Mouse (Mus musculus) cerebellum, postnatal 36 days (tissue): ENCODE measurements at regions not wholly inside any gene's neighbourhood (a gene's known extent, or its start where the extent isn't known, plus 50 kb on each side); places are given as distances from the start of the nearest gene placed in this dataset.
A peak's percentile ranks its signal among the peaks of the same experiment; 100 is the strongest.

Source experiments
- DNase-seq, 2 experiments: peaks; one replicate each; pipeline ENCODE4 v3.0.0; 2021 to 2022; ENCODE audit warnings: mixed read lengths in 2 of 2

DNA sequence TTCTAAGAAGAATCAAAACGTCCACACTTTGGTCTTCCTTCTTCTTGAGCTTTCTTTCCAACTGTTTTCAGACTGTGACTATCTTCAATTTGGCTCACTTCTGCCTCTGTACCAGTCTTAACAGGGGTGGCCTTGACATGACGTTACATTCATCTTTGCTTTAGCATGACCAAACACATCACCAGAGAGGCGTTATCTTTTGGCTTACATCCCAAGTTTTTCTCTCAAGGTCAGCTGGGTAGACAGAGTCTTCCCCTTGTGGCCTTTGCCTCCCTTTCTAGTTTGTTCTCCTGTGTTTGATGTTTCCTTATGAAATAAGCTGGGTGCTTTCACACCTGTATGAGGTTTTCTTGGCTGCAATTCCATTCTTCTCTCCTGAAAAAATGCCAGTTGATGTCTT lies 180.7 kb upstream of the Sash1 start:
- no peak for DNase-seq

DNA sequence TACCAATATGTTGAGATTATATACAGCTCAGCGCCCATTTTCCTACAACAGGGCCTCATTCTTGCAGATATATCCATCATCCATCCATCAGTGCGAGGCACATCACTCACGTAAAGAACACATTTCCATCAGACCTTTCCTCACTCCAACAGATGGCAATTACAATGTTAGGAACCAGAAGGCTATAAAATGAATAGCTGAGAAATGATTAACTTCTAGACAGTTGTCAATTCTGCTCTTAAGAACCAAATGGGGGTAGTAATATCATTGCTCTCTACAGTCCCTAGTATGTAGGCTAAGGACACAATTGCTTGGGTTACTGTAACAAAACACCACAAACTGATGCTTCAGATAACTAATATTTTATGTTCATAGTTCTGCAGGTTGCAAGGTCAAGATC lies 176.1 kb upstream of the Sash1 start:
- no peak for DNase-seq

DNA sequence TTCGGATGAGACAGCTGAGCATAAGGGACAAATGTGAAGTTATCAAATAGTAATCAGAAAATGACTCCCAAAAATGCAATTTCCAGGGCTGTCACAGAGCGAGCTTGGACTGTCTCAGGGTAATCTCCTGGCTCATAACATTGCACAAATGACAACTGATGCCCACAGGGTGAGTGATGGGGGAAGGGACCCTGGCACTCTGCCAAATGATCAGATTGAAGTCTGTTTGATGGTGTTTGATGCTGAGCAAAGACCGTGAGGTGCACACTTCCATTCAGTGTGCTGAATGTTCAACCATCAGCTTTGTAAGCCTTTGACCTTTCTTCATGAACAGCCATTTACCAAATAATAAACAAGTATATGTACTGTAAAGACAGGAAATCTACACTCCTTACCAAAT lies 169.4 kb upstream of the Sash1 start:
- no peak for DNase-seq

DNA sequence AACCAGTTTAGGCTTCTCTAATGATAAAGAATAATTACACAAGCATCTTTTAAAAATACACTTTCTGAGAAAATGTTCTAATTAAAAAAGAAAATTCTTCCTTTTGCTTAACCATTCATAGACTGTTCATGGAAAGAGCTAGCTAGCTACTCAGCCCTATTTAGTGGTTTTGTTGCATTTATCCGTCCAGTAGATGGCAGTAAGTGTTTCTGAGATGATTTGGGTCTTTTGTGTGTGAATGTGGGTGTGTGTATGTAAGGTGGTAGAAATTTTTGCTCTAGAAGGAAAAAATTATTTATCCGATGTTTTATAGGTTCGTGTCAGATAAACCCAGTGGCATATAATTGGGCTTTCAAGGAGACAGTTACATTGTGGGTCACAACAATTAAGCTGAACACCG lies 167.5 kb upstream of the Sash1 start:
- no peak for DNase-seq

DNA sequence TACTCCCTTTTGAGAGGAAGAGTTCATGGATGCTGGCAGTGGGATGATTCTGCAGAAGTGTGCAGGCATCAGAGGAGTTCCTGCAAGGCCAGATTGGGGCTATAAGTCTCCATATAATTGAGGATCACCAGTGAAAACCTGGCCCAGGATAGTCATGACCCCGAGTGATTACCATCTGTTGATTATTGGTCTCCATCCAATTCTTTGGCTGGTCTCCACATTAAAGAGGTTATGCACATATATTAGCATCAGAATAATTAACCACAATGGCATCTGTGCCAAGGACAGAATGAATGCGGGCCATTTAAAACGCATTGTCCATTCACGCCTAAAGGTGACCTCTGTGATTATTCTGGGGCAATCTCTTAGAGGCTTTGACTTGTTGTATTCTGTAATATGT lies 161.5 kb upstream of the Sash1 start:
- no peak for DNase-seq

DNA sequence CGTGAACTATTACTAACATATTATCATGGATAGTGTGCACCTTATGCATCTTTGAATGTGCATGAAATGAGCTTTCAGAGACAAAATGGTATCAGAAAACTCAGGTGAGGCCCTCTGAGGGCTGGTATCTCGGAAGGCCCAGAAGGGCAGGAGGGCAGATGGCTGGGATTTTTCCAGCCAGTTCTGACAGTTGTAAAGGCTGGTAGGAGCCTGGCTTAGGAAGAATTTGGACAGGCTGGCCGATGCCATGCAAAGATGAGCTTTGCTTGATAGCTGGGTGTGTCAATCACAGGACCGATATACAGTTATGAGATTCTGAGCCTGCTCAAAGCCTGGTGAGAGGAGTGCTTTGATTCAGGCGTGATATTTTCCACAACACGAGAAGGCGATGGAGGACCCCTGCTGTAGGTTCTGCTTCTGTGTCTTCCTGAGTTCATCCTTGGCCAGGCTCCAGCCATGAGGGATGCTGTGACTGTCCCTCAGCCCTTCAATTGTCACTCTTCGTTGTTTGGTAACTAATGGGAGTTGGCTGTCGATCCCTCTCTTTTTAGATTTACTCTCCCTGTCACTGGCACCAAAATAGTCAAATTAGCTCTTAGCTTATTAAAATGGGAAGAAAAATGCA lies 159.0 kb upstream of the Sash1 start:
- DNase-seq = peak; percentile 24 to 27

DNA sequence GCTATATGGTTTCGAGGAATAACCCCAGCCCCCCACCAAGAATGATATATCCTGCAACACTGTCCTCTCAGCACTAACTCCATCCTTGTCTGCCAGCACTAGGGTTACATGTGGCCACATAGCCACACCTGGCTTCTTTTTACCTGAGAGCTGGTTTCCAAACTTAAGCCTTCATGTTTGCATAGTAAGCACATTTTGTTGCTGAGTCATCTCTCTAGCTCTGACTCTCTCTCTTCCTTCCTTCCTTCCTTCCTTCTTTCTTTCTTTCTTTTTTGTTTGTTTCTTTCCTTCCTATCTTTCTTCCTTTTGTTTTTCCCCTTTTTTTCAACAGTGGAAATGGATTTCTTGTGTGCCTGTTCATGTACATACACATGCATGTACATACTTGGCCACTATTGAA lies 157.6 kb upstream of the Sash1 start:
- no peak for DNase-seq

DNA sequence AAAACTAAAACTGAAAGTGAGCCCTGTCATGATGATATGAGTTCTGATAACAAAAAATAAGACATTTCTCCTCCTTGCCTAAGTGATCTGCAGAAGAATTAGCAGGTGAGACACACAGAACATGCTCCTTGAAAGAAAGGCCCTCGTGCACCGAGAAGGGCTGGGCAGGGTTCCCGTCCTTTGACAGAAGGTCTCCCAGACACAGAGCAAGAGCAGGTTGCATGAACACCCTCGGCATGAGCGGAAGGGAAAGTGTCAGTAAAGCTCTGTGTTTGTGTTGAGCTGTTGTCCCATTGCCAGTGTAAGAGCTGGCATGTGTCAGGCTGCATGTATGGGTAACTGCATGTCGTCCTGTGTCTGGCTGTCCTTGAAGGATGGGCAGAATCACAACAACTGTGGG lies 144.6 kb upstream of the Sash1 start:
- DNase-seq = no peak

DNA sequence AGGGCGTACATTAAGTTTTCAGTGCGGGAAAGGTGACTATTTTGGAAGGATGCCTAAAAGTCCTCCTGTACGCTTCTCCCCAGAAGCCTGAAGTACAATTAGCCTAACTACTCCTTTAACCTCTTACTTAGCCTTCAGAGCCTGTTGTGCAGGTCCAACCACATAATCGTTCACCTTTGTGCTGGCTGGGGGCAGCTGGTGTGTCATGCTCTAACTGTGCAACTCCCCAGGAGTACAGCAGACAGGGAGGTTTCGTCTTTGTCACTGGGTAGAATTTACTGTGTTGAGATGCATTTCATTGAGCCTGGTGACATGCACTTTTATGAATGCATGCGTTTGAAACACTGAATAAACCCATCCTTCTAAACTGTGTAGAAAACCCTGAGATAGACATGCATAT lies 143.6 kb upstream of the Sash1 start:
- no peak for DNase-seq

DNA sequence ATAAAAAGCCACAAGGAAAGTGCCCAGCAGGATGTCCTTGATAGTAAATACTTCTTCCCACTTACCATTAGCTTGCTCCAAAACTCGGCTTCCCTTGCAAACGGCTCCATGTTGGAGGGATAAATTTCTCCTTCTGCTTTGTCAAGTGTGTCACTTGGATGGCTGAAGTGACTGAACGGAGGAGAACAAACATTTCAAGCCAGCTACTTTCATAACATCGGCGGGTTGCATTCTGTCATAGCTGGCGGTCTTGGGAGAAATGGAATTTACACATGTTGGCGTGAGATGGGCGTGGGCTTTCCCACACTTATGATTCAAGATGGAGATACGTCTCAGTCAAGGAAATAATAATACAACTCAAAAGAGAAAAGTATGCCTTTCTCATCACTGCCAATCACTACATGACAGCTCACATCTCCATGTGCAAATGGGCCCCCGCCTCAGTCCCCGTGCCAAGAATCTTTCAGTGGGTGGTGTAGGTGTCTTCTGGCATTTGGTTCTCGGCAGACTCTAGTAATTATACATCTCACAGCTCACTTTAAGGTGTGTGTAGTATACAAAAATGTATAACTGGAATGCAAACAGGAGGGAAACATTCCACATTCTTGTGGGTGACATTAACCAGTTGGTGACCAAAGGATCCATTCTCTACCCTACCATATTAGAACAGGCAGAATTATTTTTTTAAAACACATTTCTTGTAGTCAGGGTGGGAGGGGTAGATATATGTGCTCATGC lies 141.4 kb upstream of the Sash1 start:
- no peak for DNase-seq

DNA sequence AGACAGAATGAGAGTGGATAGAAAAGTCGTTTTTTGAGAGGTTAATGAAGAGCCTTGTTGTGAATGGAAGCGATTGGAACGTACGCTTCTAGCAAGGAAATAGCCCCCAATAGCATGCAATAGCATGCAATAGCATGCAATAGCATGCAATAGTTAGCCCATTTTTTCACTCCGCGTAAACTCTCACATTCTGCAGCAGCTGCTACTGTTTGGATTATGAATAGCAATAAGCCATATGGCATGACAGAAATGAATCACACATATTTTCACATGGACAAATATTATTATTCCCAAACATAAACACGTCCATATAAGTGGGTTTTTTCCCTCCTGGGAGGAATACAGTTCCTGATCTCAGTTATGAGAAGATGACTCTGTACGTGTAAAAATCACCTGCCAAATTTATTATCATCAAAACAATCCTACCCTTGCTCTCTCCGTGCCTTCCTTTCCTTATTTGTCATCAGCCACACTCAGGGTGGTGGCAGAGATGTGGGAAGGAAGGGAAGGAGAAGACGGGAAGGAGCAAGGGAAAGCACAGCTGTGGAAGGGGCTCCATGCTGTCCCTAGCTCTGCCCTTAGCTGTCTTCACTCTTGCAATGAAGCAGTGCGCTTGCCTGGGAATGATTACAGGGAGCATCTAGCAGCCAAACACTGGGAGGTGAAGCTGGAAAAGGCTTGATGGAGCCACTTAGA lies 129.1 kb upstream of the Sash1 start:
- DNase-seq = no peak

DNA sequence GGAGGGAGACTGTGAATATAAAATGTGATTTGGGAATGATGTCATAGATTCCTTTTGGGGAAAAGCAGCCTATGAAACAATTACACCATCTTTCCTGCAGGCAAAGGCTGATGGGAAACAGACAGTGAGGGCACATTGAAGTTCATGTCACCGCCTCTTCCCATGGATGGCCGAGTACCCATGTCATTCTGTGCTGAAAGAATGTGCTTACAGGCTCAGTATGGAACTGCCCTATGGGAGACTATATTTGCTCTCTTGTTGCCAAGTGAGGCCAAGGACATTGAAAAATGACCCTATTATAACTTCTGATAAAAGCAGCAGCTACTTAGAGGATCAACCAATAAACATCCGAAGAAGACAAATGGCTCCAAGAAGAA lies 127.7 kb upstream of the Sash1 start:
- DNase-seq = no peak

DNA sequence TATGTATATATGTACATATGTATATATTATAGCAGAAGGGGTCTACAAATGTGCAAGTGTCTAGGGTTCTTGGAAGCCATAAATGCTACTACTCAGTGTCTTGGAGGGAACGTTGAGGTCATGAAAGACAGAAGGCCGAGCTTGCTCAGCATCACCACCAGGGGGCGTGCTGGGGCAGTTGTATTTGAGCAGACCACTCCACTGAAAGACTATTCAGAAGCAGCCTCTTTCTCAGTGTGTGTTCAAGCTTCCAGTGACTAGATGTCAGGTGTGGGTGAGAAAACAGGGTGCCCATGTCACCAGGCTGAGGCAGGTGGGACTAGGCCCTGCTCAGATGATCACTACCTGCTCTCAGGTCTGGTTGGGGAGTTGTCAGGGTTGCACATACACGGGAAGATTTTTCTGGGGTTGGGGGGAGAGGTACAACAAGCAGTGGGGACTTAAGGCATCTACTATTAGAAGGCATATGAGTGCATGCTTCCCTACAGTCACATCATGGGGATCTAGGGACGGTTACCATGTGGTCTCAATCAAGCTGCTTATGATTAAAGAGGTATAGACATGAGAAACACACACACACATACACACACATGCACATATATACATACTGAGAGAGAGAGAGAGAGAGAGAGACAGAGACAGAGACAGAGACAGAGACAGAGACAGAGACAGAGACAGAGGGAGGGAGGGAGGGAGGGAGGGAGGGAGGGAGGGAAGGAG lies 127.1 kb upstream of the Sash1 start:
- peak; percentile 63 to 72 for DNase-seq

DNA sequence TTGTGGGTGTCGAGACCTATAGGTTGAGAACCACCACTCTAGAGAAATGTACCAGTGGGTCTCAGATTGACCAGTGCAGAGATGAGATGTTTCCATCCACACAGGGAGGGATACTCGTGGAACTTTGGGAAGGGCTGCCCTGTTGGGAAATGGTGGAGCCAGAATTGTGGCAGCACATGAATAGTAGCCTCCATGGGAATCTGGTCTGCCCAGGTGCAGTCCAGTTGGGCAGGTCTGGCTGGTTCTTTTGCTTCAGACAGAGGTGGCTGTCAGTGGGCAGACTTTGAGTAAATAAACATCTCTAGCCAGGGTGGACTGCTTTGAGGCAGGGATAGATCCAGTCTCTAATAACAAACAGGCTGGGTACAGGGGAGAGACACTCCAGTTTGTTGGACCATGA lies 126.0 kb upstream of the Sash1 start:
- DNase-seq = no peak

DNA sequence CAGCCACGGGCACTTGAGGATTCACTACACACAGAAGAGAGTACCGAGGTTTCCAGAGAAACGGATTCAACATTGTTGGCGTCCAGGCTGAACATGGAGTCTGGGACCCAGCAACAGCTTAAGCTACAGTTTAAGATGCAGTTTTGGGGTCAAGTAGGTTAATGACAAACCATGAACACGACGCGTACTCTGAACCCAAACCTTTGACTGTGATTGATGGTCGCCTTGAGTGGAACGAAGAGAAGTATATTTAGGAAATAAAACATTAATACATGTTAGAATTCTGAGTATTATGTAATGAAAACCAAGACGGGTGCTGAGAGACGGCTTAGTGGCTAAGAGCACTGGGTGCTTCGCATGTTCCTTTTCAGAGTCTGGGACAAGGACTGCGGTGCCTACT lies 124.3 kb upstream of the Sash1 start:
- DNase-seq = no peak

DNA sequence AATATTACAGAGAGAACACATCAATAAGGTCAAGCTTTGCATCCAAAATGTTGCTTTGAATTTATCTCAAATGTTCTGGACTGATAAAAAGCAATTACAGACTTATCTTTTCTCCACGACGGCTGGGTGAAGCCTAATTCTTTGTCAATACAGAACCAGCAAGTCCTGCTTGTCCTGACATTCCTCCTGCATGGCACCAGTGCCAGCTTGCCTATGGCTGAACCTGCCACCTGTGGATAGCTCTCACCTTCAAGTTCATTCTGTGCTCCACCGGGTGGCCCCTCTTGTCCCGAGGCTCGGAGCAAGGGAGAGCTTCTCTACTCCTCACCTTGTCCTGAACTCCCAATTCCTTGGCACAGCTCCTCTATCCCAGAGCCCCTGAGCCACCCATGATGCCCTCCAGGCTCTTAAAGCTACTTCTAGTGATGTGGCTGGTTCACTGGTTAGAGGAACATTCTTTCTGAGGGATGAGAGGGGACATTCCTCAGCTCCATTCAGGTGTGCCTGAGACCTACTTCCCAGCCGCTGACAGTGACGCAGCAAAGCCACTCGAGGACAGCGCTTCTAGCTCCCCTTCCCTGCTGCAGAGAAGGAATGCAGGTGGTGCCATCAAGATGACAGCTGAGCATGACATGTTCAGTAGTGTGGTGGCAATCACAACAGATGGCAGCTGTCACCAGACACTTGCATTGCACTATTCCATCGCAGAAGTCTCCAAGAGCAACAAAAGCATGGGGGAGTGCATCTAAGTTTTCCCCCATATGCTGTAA lies 119.5 kb upstream of the Sash1 start:
- DNase-seq = no peak

DNA sequence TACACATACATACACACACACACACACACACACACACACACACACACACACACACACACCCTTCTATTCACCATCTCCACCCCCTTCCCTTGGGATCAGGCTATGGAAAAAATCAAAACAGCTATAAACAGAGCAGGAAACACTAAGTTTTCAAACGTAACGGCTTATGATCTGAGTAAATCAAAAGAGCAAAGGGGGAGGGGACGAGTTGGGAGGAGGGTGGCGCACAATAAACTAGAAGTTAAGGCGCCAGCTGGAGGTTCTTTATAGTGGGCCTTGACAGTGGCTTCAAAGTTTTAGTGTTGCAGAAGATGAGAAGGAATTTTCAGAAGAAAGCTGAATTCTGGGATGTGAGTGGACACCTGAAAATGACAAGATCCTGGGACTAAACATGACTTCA lies 116.4 kb upstream of the Sash1 start:
- DNase-seq = no peak

DNA sequence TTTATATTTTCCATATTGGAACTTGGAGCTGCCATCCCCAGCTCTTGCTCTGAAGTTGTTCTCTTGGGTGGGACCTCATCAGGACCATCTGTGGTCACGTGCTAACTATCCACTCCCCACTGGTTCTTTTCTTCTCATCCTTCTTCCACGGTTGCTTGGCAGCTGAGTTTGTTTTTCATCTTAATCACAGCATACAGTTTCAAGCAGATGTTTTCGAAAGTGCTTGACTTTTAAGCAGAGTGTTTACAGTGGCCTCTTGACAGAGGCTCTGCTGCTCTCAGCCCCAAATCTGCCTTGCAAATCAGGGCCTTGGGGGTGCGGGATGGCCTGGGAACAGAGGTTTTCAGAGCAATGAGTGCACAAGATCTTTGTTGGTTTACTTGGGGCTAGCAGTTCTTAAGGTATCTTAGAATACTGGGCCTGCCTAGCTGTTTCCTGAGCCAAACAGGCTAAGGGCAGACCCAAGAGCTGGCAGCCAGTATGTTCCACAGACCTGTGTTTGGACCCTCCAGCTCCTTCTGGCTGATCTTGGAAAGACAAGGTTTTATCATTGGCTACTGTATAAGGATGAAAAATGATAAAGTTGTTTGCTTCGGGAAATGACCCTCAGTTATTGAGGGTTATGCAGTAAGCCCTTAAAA lies 113.0 kb upstream of the Sash1 start:
- no peak for DNase-seq

DNA sequence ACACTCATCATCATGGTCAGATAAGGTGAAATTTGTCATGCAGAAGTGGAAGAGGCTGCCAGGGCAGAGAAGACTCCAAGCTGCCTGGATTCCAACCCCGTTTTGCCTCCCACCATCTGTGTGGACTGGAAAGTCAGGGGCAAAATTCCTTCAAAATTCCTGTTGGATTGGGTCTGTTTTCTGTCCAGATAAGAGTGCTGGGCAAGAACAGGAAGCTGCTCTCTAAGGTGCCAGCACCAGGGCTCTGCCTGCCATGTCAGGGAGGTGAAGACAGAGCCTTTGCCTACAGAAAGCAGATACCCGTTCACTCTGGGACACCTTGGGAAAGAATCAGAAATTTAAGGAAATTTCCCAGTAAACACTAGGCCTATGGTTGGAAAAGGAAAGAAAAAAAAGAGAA lies 112.5 kb upstream of the Sash1 start:
- no peak for DNase-seq

DNA sequence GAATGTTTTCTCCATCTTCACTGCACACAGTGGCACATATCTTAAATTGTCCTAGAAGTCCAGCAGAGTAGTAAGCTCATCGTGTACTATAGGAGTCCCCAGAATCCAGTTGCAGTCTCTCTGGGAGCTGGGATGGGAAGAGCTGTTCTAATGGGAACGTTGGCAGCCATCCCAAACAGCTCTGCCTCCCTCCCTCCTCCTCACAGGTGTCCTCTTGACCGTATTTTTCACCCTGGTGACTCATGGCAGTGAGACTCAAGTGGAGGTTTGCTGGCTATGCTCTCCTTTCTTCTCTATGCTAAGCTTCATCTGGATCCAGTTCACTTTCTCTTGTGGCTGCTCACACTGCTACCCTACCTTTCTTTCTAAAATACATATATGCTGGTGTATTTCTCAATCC lies 109.2 kb upstream of the Sash1 start:
- DNase-seq = no peak

DNA sequence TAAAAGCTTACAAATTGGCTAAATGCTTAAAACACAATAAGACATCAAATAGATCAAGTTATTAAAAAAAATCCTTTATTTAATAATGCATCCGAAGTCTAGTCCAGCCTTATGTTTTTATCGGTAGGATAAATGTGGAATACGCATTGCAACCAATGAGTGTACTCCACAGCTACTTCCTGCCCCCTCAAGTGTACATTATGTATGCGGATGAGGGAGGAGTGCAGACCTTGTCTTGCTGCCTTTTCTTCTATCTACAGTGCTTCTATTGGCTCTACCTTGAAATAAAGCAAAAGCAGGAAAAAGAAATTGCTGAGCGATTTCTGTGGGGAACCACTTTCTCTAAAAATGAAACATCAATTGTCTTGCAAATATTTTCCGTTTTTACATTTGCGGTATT lies 100.5 kb upstream of the Sash1 start:
- DNase-seq = no peak

DNA sequence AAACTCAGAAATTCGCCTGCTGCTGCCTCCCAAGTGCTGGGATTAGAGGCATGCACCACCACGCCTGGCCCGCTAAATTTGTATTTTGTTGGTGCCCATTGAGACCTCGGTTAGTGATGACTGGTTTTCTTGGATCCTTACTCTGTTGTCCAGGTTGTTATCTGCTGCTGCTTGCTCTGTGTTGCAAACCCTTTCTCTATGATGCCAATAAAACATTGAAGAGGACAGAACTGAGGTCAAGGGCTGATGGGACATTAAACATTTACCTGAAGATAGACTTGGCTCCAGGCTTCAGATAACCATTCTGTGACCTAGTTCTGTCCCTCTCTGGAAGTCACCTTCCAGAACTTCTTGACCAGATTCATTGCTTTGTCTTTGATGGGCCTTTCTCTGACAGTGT lies 97.5 kb upstream of the Sash1 start:
- DNase-seq = no peak

DNA sequence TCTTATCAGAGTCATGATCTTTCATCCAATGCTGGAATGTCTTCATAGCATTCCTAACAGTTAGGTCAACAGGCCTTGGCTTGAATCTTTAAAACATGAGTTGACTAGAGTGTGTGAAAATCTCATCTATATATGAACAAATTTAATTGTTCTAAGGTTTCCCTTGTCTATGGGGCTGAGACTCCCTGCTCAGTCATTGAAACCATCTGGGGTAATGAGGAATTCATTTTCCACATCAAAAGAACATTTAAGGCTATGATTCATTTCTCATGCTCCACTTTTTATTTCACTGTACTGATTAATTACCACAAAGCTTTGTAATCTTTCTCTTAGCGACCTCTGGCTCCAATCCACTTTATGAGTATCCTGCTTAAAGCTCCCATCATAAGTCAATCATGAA lies 94.7 kb upstream of the Sash1 start:
- no peak for DNase-seq
